Mouse (Mus musculus) myocyte (in vitro differentiated cells): ENCODE data around the gene Gcnt4.

Experiments
- CEBPB ChIP-seq: IDR thresholded peaks from 2 replicates; pipeline ENCODE4 v1.6.1; 2011; ENCODE audit warnings: mild to moderate bottlenecking, moderate library complexity; ENCODE audit not compliant: poor library complexity, insufficient read depth, severe bottlenecking
- MAX ChIP-seq: IDR thresholded peaks from one replicate; pipeline ENCODE4 v1.6.1; 2011; ENCODE audit warnings: low read depth, mild to moderate bottlenecking, control low read depth
- MYOG ChIP-seq, 3 experiments: IDR thresholded peaks; one replicate each; pipeline ENCODE4 v1.6.1; 2011; ENCODE audit warnings: control low read depth in 2 of 3, low read depth in 2 of 3, mild to moderate bottlenecking in 2 of 3; ENCODE audit not compliant: insufficient read length in 2 of 3, control insufficient read depth in 1 of 3, insufficient read depth in 1 of 3
- POLR2A ChIP-seq: IDR thresholded peaks from one replicate; pipeline ENCODE4 v1.6.1; 2011; ENCODE audit warnings: low read depth, mild to moderate bottlenecking, control low read depth, moderate library complexity; ENCODE audit not compliant: insufficient read length
- REST ChIP-seq: IDR thresholded peaks from one replicate; pipeline ENCODE4 v1.6.1; 2011; ENCODE audit warnings: mild to moderate bottlenecking, control low read depth, moderate library complexity; ENCODE audit not compliant: insufficient read depth, insufficient read length
- TCF12 ChIP-seq: IDR thresholded peaks from one replicate; pipeline ENCODE4 v1.6.1; 2011; ENCODE audit warnings: mild to moderate bottlenecking, control low read depth; ENCODE audit not compliant: poor library complexity, insufficient read depth, severe bottlenecking
- USF1 ChIP-seq: IDR thresholded peaks from one replicate; pipeline ENCODE4 v1.6.1; 2011; ENCODE audit warnings: low read depth, mild to moderate bottlenecking, control low read depth, moderate library complexity

DNA sequence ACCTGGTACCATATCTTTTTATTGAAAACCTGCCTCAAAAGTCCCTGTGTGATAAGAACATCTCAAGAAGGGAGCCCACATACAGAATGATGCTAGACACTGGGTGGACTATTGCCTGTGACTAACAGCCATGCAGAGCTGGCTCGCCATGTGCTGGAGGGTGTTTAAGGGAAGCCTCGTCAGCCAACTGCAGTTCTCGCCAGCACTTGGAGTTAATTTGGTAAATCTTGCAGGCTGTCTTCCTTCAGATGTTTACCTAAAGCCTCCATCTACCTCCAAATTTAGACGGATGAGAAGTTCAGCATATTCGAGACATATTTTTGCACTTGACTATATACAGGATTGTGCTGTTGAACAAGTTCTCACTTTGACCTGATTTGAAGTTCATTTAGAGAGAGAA, 8.3 kb downstream of the Gcnt4 start:
- TF ChIP-seq REST (no peak), TCF12 (no peak), POLR2A (no peak), MAX (no peak), USF1 (no peak), CEBPB (no peak), MYOG (IDR thresholded peaks at IDR 0.05; ENCODE audit: control insufficient read depth in 1 of 3, insufficient read depth in 1 of 3, insufficient read length in 2 of 3, low read depth in 2 of 3) (no peak)
